Mouse (Mus musculus): Measurements from ENCODE around the gene Morf4l1. TPM values are rescaled to one million over a fixed set of nuclear protein-coding genes. Genes with fewer than 3 reads are reported as not detected.

Morf4l1 gene
- polyA plus RNA-seq (2015; fragmentation: Nextera tagmentation; extraction: Ambion mirVana), result 440 and 463 TPM in 2 replicates

DNA sequence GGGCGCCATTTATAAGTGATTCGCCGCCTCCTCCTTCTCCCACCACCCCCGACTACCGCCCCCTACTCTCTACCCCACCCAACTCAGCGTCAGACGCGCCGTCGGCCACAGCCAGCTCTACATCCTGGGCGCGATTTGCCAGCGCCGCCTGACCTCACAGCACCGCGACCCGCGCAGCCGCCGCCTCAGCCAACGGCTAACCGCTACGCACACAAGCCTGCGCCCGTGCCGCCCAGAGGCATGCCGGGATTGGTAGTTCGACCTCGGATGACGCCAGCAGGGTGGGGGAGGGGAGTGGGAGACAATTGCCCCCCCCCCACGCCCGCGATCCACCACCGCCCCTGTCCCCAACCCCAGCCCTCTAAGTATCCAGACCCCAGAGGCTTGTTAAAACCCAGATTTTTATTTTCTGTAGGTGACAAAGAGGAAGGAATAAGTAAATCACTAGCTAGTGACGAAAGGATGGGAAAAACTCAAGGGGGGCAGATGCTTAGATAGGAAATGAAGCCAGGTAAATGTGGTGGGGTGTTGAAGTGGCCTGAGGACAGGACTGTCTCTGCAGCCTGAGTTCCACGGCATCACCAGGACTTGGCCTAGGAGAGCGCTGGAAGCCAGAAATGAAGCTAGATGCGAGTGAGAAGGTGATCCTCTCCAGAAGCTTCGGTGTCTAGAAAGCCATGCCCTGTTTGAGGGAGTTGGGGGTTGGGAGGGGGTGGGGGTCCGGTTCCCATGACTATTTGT is at the start of gene Morf4l1:
TSS of gene Morf4l1 (minus strand) at position 208 of the 741 bp plus-strand sequence.
- WGBS, result under 1% methylated on average over 40 of the region's 40 CpGs
- peak within 1 kb of the TSS; percentile 100 for H3K27ac ChIP-seq
- no peaks in the 10 kb centered on the region for H3K27me3 ChIP-seq
- H3K4me3 ChIP-seq, result peak within 1 kb of the TSS; percentile 79
- H3K36me3 ChIP-seq, result no peaks in the 10 kb centered on the region
- peak; percentile 99 for ATAC-seq (ENCODE audit: insufficient number of reproducible peaks, low FRiP score, low TSS enrichment, low read depth)
- H3K9ac ChIP-seq, result peak within 1 kb of the TSS; percentile 98
- peaks cover 6% of the 10 kb centered on the region; the same call in 1 of the 2 replicates for H3K4me1 ChIP-seq
- H3K4me2 ChIP-seq, result peak within 1 kb of the TSS; percentile 72
- H3K9me3 ChIP-seq, result no peaks in the 10 kb centered on the region

DNA sequence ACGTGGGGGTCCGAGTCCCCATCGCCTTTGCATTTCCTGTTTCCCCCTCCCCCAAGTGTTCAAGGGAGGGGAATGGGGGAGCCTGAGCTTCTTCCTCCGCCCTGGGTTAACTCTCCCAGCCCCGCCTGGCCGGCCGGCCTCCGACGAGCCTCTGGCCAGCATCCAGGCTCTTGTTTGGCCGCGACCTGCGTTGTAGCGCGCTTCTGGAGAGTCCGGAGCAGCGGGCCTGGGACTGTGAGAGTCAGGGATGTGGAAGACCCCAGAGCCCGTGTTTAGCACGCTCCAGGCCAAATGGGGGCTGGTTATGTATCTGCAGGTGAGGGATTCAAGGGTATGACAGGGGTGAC is 49.1 kb upstream of the Morf4l1 start:
- Histone ChIP-seq H3K4me1 (peaks cover 12% of the 10 kb centered on the region), H3K27me3 (no peaks in the 10 kb centered on the region), H3K36me3 (no peaks in the 10 kb centered on the region), H3K27ac (peak overlapping the region; percentile 75; the same call in 1 of the 2 replicates), H3K4me3 (peak overlapping the region; percentile 74), H3K9ac (peak overlapping the region; percentile 68), H3K4me2 (peak overlapping the region; percentile 94), H3K9me3 (no peaks in the 10 kb centered on the region)
- ATAC-seq (ENCODE audit: insufficient number of reproducible peaks, low FRiP score, low TSS enrichment, low read depth), result peak; percentile 15; the same call in 1 of the 2 replicates
- WGBS, result 1% methylated on average over 18 of the region's 18 CpGs

DNA sequence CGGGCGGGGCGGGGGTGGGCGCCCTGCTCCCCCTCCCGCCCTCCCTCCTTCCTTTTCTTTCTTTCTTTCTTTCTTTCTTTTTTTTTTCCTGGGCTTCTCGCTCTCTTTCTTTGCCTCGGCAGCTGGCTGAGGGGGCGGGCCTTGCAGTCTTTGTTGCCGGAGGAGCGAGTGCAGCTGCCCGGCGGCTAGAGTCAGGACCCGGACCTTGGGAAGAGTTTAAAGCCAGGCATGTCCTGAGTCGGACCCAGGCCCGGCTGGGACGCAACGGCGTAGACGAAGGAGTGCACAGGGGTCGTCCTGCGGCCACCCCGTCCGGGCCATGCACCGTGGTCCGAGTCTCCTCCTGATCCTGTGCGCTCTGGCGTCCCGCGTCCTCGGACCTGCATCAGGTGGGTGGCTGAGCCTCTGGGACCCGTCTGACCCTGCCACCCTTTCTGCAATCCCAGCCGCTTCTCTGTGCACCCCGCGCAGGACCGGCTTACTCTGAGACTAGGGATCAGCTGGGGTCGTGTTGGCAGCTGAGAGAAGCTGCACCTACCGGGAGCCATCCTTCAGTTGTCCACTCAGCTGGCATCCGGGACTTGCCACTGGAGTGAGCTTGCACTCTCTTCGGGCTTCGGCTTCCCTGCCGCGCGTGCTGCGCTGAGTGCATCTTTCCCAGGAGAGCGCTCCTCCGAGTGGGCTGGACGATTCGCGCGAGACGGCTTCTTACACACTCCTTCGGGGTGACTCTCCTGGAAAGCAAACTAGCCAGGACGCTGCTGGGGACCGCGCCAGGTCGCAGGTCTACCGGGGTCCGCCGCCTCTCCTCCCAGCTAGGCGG is 48.6 kb upstream of the Morf4l1 start, which contains the start of gene Adamts7:
TSS of gene Adamts7 (plus strand) at position 144 of the 823 bp plus-strand sequence.
- Histone ChIP-seq H3K27me3 (no peaks in the 10 kb centered on the region), H3K9me3 (no peaks in the 10 kb centered on the region), H3K36me3 (no peaks in the 10 kb centered on the region), H3K9ac (peak within 1 kb of the TSS; percentile 68), H3K4me1 (peaks cover 12% of the 10 kb centered on the region), H3K27ac (peak within 1 kb of the TSS; percentile 75), H3K4me3 (peak within 1 kb of the TSS; percentile 74), H3K4me2 (peak within 1 kb of the TSS; percentile 94)
- under 1% methylated on average over 58 of the region's 60 CpGs for WGBS
- peak; percentile 56; the same call in 1 of the 2 replicates for ATAC-seq (ENCODE audit: insufficient number of reproducible peaks, low FRiP score, low TSS enrichment, low read depth)

DNA sequence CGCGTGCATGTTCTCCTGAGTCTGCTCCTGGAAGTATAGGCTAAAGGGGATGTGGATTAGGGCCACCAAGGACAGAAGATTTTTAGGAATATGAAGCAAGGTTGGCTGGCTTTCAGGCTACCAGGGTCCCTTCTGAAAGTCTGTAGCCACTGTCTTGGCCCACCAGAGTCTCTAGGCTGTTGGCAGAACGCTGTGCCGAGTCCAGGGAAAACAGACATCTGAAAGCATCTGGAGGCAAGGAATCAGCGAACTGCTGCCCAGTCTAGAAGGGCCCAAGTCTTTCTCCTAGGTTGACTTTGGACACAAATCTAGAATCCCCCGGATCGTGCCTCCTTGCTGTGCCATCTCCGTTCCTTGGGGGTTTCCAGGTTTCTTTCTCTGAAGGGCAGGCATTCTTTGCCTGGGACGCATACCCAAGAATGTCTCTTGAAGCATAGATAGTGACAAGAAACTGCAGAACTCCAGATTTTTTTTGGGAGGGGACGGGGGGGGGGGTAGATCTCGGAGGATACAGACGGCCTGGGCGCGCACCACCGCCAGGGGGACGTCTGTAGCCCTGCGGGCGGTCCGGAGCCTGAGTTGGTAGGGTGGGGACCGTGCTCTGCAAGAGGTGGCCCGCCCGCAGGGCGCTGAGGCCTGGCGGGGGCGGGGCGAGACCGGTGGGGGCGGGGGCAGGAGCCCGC is 47.8 kb upstream of the Morf4l1 start:
- peak overlapping the region; percentile 74 for H3K4me3 ChIP-seq
- 9% methylated on average over 27 of the region's 29 CpGs for whole genome bisulfite sequencing
- no peaks in the 10 kb centered on the region for H3K9me3 ChIP-seq
- peak overlapping the region; percentile 94 for H3K4me2 ChIP-seq
- H3K9ac ChIP-seq, result peak overlapping the region; percentile 68
- peak; percentile 74 for ATAC-seq (ENCODE audit: insufficient number of reproducible peaks, low FRiP score, low TSS enrichment, low read depth)
- H3K27ac ChIP-seq, result peak overlapping the region; percentile 75
- H3K4me1 ChIP-seq, result peaks cover 12% of the 10 kb centered on the region
- H3K27me3 ChIP-seq, result no peaks in the 10 kb centered on the region
- H3K36me3 ChIP-seq, result no peaks in the 10 kb centered on the region

DNA sequence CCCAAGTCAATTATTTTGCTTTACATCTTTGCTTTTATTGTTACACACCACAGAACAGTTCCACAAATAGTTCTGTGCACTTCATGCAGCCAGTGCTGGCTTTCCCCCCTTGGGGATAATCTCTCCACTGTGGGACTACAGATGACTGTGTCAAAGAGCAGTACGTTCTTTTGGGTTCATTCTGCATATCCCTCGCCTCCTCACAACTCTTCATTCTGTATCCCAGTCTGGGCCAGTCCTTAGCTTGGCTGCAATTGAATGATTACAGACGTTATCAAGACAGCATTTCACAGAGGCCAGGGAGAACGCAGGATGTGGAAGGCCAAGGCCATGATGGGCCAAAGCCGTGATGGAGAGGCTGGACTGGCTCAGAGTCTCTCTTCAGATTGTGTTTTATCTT is 32.3 kb upstream of the Morf4l1 start:
- no peaks in the 10 kb centered on the region for H3K4me1 ChIP-seq
- WGBS, result 73% methylated on average over 5 of the region's 5 CpGs
- H3K4me2 ChIP-seq, result no peak overlapping the region
- no peak overlapping the region for H3K27ac ChIP-seq
- no peaks in the 10 kb centered on the region for H3K9me3 ChIP-seq
- no peak overlapping the region for H3K9ac ChIP-seq
- no peak overlapping the region for H3K4me3 ChIP-seq
- no peaks in the 10 kb centered on the region for H3K36me3 ChIP-seq
- no peak for ATAC-seq (ENCODE audit: insufficient number of reproducible peaks, low FRiP score, low TSS enrichment, low read depth)
- H3K27me3 ChIP-seq, result no peaks in the 10 kb centered on the region

DNA sequence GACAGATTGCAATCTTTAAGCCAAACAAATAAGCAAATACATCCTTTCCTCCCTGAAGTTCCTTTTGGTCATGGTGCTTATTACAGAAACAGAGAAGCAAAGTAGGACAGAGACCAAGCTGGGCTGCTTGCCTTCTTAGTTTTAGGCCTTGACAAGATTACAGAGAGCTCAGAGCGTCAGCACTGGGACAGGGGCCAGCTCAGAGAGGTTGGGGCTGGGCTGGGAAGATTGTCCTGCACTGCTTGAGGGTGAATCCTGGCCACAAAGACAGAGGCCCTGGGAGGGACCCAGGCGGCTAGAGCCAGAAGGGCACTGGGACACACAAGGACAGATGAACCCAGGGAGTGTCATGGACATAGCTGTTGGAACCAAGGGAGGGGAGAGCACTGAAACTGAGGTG is 31.2 kb upstream of the Morf4l1 start:
- Histone ChIP-seq H3K9ac (no peak overlapping the region), H3K27ac (no peak overlapping the region), H3K9me3 (no peaks in the 10 kb centered on the region), H3K27me3 (no peaks in the 10 kb centered on the region), H3K4me2 (no peak overlapping the region), H3K4me3 (no peak overlapping the region), H3K4me1 (no peaks in the 10 kb centered on the region), H3K36me3 (no peaks in the 10 kb centered on the region)
- 45% methylated on average over 2 of the region's 2 CpGs for WGBS
- ATAC-seq (ENCODE audit: insufficient number of reproducible peaks, low FRiP score, low TSS enrichment, low read depth), result no peak

DNA sequence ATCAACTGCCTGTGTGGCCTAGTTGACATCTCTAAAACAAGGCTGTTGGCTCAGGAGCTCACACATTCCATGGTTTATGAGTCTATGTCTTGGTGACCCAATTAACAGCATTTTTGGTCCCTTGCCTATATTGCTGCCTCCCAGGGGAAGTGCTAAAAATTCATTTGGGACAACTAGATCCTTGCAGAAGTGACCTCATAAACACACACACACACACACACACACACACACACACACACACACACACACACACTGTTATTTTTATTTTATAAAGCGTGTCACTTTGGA is 22.0 kb upstream of the Morf4l1 start:
- Histone ChIP-seq H3K27me3 (no peaks in the 10 kb centered on the region), H3K27ac (no peak overlapping the region), H3K36me3 (no peaks in the 10 kb centered on the region), H3K9me3 (no peaks in the 10 kb centered on the region), H3K4me1 (0 out of 2 replicates have a peak, but pooled peaks cover 3% of the 10 kb centered on the region), H3K4me2 (no peak overlapping the region), H3K4me3 (no peak overlapping the region), H3K9ac (no peak overlapping the region)
- no peak for ATAC-seq (ENCODE audit: insufficient number of reproducible peaks, low FRiP score, low TSS enrichment, low read depth)
- WGBS, result 60% methylated on average over 1 of the region's 1 CpGs

DNA sequence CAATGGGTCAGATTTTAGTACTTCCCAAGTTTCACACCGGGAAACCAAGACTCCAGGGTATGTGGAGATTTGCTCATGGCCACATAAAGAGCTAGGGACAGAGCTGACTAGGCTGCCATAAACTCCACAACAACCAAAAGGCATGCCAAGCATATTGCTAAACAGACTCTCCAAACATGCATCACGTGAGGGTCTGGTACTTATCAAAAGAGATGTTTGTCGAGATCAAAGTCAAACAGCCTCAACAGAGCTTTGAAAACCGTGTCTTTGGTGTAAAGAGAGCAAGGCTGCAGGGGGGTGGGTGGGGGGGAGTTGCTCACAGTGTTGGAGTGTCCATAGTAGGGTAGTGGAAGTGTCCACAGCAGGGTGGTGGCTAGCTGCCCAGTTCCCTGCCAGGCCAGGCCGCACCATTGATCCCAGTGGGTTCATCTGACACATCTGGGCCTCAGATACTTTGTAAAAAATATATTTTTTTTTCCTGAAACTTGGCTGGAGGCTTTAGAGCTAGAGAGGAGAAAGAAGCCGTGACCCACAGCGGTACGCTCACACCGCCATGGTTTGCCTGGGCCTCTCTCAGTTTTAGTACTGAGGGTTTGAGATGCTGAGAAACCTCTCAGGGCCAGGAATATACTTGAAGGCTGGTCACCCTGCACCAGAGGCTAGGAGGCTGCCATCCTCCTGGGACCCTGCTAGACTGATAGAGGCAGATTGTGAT is 21.5 kb upstream of the Morf4l1 start:
- 58% methylated on average over 9 of the region's 9 CpGs for WGBS
- Histone ChIP-seq H3K9ac (no peak overlapping the region), H3K4me2 (no peak overlapping the region), H3K9me3 (no peaks in the 10 kb centered on the region), H3K4me3 (no peak overlapping the region), H3K27me3 (no peaks in the 10 kb centered on the region), H3K27ac (no peak overlapping the region), H3K36me3 (no peaks in the 10 kb centered on the region), H3K4me1 (0 out of 2 replicates have a peak, but pooled peaks cover 3% of the 10 kb centered on the region)
- ATAC-seq (ENCODE audit: insufficient number of reproducible peaks, low FRiP score, low TSS enrichment, low read depth), result no peak

DNA sequence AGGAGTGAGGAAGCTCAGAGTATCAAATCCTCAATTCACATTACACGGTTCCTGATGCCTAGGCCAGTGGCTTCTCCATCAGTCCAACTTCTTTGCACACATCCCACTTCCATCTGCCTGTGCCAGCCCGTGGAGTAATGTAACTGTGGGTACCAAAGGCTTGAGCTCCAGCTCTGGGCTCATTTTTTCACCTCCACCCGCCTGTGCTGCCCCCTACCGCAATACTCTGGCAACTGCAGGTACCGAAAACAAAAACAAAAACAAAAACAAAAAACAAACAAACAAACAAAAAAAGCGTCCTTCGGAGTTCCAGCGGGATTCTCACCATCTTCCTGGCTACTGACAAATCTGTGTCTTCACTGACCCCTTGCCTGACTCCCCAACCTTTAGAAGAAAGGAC is 20.9 kb upstream of the Morf4l1 start:
- H3K4me1 ChIP-seq, result 0 out of 2 replicates have a peak, but pooled peaks cover 3% of the 10 kb centered on the region
- no peaks in the 10 kb centered on the region for H3K9me3 ChIP-seq
- no peak overlapping the region for H3K9ac ChIP-seq
- no peaks in the 10 kb centered on the region for H3K27me3 ChIP-seq
- H3K4me2 ChIP-seq, result no peak overlapping the region
- no peak overlapping the region for H3K27ac ChIP-seq
- WGBS, result 79% methylated on average over 8 of the region's 8 CpGs
- no peak overlapping the region for H3K4me3 ChIP-seq
- ATAC-seq (ENCODE audit: insufficient number of reproducible peaks, low FRiP score, low TSS enrichment, low read depth), result no peak
- no peaks in the 10 kb centered on the region for H3K36me3 ChIP-seq

DNA sequence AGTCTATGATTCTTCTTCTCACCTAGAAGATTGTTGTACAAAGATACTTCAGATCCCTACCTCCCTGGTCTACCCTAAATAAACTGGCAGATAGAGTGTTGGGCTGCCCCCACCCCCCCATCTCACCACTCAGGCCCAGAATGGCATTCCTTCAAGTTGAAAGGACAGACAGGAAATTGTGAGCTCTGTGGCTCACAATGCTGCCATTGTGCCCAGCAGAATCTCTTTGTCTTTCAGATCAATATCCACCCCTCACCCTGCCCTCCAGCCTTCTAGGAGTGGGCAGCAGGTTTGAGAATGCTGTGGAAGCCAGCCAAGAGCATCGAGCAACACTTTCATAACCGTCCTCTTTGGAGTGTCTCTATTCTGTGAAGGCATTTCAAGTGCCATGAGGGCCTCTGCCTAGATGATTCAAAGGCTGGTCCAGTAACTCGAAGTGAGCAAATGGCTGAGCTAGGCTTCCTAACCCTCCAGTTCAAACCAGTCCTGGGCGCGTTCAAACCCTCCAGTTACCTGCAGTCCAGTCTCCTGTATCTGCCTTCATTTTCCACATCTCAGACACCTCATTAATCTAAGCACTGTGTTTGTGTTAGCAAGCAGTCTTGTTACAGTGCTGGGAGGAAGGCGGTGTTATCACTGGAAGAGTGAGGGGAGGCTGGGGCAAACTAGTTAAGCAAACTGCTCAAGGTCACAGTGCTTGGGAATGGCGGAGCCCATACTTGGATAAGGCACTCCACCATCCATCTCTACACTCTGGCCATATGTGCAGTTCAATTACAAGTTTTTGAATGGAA is 19.2 kb upstream of the Morf4l1 start:
- H3K4me2 ChIP-seq, result no peak overlapping the region
- no peak for ATAC-seq (ENCODE audit: insufficient number of reproducible peaks, low FRiP score, low TSS enrichment, low read depth)
- no peak overlapping the region for H3K4me3 ChIP-seq

More for the DNA sequence above, 19.2 kb upstream of the Morf4l1 start:
- WGBS, result 78% methylated on average over 7 of the region's 7 CpGs
- Histone ChIP-seq H3K27me3 (no peaks in the 10 kb centered on the region), H3K9me3 (no peaks in the 10 kb centered on the region), H3K36me3 (no peaks in the 10 kb centered on the region), H3K4me1 (0 out of 2 replicates have a peak, but pooled peaks cover 3% of the 10 kb centered on the region), H3K27ac (no peak overlapping the region), H3K9ac (no peak overlapping the region)
